Mouse (Mus musculus) lung, postnatal 0 days (tissue): Measurements from ENCODE around the gene Vdac2. TPM values are rescaled to one million over a fixed set of nuclear protein-coding genes. Genes with fewer than 3 reads are reported as not detected.

ENCODE experiments used
- ATAC-seq: fragments of 200-750 bp; cut with Nextera tagmentation; 2 replicates; pipeline ENCODE4 v1.8.0; 2017; ENCODE audit warnings: moderate library complexity
- DNase-seq: peaks from one replicate; pipeline ENCODE4 v3.0.0-alpha.2; 2016; ENCODE audit warnings: low spot score
- H3K27ac ChIP-seq: fragments of 300-500 bp; sonication (generic); 2 replicates; pipeline ENCODE4 v1.5.1; 2014; ENCODE audit warnings: antibody characterized with exemption, mild to moderate bottlenecking, low read length, mixed read lengths
- H3K27me3 ChIP-seq: fragments of 300-500 bp; sonication (generic); replicated peaks from 2 replicates; pipeline ENCODE4 v1.6.1; 2014; ENCODE audit warnings: low read length, mixed read lengths; ENCODE audit not compliant: insufficient read depth
- H3K36me3 ChIP-seq: fragments of 300-500 bp; sonication (generic); 2 replicates; pipeline ENCODE4 v1.6.1; 2014; ENCODE audit warnings: low read length, mixed read lengths; ENCODE audit not compliant: insufficient read depth
- H3K4me1 ChIP-seq: fragments of 300-500 bp; sonication (generic); 2 replicates; pipeline ENCODE4 v1.6.1; 2014; ENCODE audit warnings: antibody characterized with exemption, low read depth, low read length, mixed read lengths; ENCODE audit not compliant: insufficient read depth
- H3K4me2 ChIP-seq: fragments of 300-500 bp; sonication (generic); replicated peaks from 2 replicates; pipeline ENCODE4 v1.6.1; 2014; ENCODE audit warnings: low read depth, mild to moderate bottlenecking, low read length, moderate library complexity, mixed read lengths
- H3K4me3 ChIP-seq: fragments of 300-500 bp; sonication (generic); 2 replicates; pipeline ENCODE4 v1.5.1; 2014; ENCODE audit warnings: low read depth, low read length
- H3K9ac ChIP-seq: fragments of 300-500 bp; sonication (generic); replicated peaks from 2 replicates; pipeline ENCODE4 v1.6.1; 2014; ENCODE audit warnings: low read depth, mild to moderate bottlenecking
- H3K9me3 ChIP-seq: fragments of 300-500 bp; sonication (generic); 2 replicates; pipeline ENCODE4 v1.6.1; 2016; ENCODE audit warnings: low read length, mixed read lengths
- CTCF ChIP-seq: IDR thresholded peaks from 2 replicates; pipeline ENCODE4 v1.5.1; 2016; ENCODE audit warnings: antibody characterized with exemption, mild to moderate bottlenecking
- EP300 ChIP-seq: IDR thresholded peaks from 2 replicates; pipeline ENCODE4 v1.6.1; 2016; ENCODE audit warnings: antibody characterized with exemption, mild to moderate bottlenecking, control low read depth
- WGBS: fragments of 180-500 bp; shearing (Covaris S2); extraction: QIAGEN DNeasy Blood & Tissue Kit; methylation state at CpG from one replicate; pipeline ENCODE4 v1.1.7; 2014; 5-methylcytosine and 5-hydroxymethylcytosine counted together
- polyA plus RNA-seq: library from polyadenylated mRNA; unstranded; fragments of >200 nt; fragmentation: Nextera tagmentation; extraction: Ambion mirVana; gene quantifications from 2 replicates; pipeline ENCODE4 v1.2.1, GENCODE M21; 2015

Vdac2 gene
- polyA plus RNA-seq, 1 experiment from 2014 or later: 221 TPM

- H3K4me1 ChIP-seq: peaks cover 19% of the 10 kb centered on the region; the same call in 1 of the 2 replicates
- WGBS: 11% methylated on average over 17 of the region's 17 CpGs
- H3K27ac ChIP-seq: 0 out of 2 replicates have a peak overlapping the region, but pooled peaks have one; percentile 20
- TF ChIP-seq EP300 (no peak), CTCF (peak; percentile 85)
- H3K4me3 ChIP-seq: peak overlapping the region; percentile 12; the same call in 1 of the 2 replicates
- peak overlapping the region; percentile 47 for H3K4me2 ChIP-seq
- ATAC-seq: peak; percentile 37
- DNase-seq: peak; percentile 90
- no peaks in the 10 kb centered on the region for H3K27me3 ChIP-seq
- no peak overlapping the region for H3K9ac ChIP-seq
- H3K36me3 ChIP-seq: no peaks in the 10 kb centered on the region
- H3K9me3 ChIP-seq: no peaks in the 10 kb centered on the region
Observed at GRCm38 (mm10) chr14:21853456-21854109, 28.5 kb downstream of the Vdac2 start.

GRCm38 (mm10) chr14:21854271-21854670 lies 29.2 kb downstream of the Vdac2 start:
- H3K9ac ChIP-seq: no peak overlapping the region
- WGBS: 46% methylated on average over 9 of the region's 9 CpGs
- H3K36me3 ChIP-seq: no peaks in the 10 kb centered on the region
- no peak for DNase-seq
- ATAC-seq: no peak
- peak overlapping the region; percentile 47; the same call in 1 of the 2 replicates for H3K4me2 ChIP-seq
- no peaks in the 10 kb centered on the region for H3K9me3 ChIP-seq
- H3K4me3 ChIP-seq: no peak overlapping the region
- H3K4me1 ChIP-seq: peaks cover 19% of the 10 kb centered on the region; the same call in 1 of the 2 replicates
- TF ChIP-seq EP300 (no peak), CTCF (no peak)
- H3K27ac ChIP-seq: no peak overlapping the region
- no peaks in the 10 kb centered on the region for H3K27me3 ChIP-seq

GRCm38 (mm10) chr14:21855961-21856360 lies 30.9 kb downstream of the Vdac2 start:
- Histone ChIP-seq H3K27ac (no peak overlapping the region), H3K36me3 (no peaks in the 10 kb centered on the region)

GRCm38 (mm10) chr14:21856886-21857285 lies 31.8 kb downstream of the Vdac2 start:
- Histone ChIP-seq H3K9ac (no peak overlapping the region), H3K36me3 (no peaks in the 10 kb centered on the region), H3K27ac (no peak overlapping the region), H3K9me3 (no peaks in the 10 kb centered on the region), H3K4me2 (no peak overlapping the region), H3K4me1 (peaks cover 19% of the 10 kb centered on the region; the same call in 1 of the 2 replicates), H3K27me3 (no peaks in the 10 kb centered on the region), H3K4me3 (no peak overlapping the region)
- DNase-seq: no peak
- WGBS: 90% methylated on average over 14 of the region's 14 CpGs
- TF ChIP-seq EP300 (no peak), CTCF (no peak)
- ATAC-seq: no peak

More at GRCm38 (mm10) chr14:21855961-21856360, 30.9 kb downstream of the Vdac2 start:
- TF ChIP-seq EP300: no peak
- TF ChIP-seq CTCF: no peak
- Histone ChIP-seq H3K9me3 (no peaks in the 10 kb centered on the region), H3K4me1 (peaks cover 19% of the 10 kb centered on the region; the same call in 1 of the 2 replicates), H3K9ac (no peak overlapping the region), H3K4me2 (no peak overlapping the region), H3K27me3 (no peaks in the 10 kb centered on the region), H3K4me3 (no peak overlapping the region)
- DNase-seq (no peak), ATAC-seq (no peak)
- WGBS: 56% methylated on average over 3 of the region's 3 CpGs

GRCm38 (mm10) chr14:21866291-21866690 lies 41.3 kb downstream of the Vdac2 start:
- TF ChIP-seq EP300 (no peak), CTCF (no peak)
- DNase-seq (no peak), ATAC-seq (no peak)
- Histone ChIP-seq H3K4me2 (no peak overlapping the region), H3K4me1 (no peaks in the 10 kb centered on the region), H3K27ac (no peak overlapping the region), H3K4me3 (no peak overlapping the region), H3K9me3 (no peaks in the 10 kb centered on the region), H3K36me3 (no peaks in the 10 kb centered on the region), H3K27me3 (no peaks in the 10 kb centered on the region), H3K9ac (no peak overlapping the region)
- 40% methylated on average over 7 of the region's 7 CpGs for WGBS

GRCm38 (mm10) chr14:21866816-21867215 lies 41.8 kb downstream of the Vdac2 start:
- no peaks in the 10 kb centered on the region for H3K27me3 ChIP-seq
- 70% methylated on average over 7 of the region's 7 CpGs for WGBS
- no peak for TF ChIP-seq CTCF
- H3K9ac ChIP-seq: no peak overlapping the region
- H3K9me3 ChIP-seq: no peaks in the 10 kb centered on the region
- H3K4me2 ChIP-seq: no peak overlapping the region
- H3K4me1 ChIP-seq: no peaks in the 10 kb centered on the region
- H3K4me3 ChIP-seq: no peak overlapping the region
- ATAC-seq (no peak), DNase-seq (no peak)
- no peak overlapping the region for H3K27ac ChIP-seq
- no peaks in the 10 kb centered on the region for H3K36me3 ChIP-seq
